Comparison of ENCODE assay signal across 17 mouse cellular contexts in the genomic region with DNA sequence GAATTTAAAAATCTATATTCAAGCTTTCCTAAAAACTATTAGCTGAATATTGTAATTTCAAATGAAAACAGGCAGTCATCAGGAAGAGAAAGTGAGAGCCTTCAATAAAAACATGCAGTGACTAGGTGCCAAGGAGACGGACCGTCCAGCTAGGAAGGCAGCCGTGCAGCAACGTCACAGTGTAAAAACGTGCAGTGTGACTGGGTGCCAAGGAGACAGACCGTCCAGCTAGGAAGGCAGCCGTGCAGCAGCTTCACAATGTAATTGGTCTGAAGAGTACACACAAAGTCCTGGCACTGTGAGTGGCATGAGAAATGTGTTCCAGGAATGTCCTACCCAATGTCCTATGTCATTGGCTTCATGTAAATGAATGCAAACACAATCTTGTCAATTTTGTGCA.
DNase-seq lines count a peak whose midpoint lies in the region; TF ChIP-seq lines count a peak whose summit lies in the region.
"Had no signal": no experiment of that assay in that cellular context is flagged by ENCODE, and none has a peak within 500 bp of the region (broad histone marks: within the 10 kb centered on the region; RNA-seq: fewer than 3 reads in every experiment).

No protein-coding gene starts in this region.

- peak; percentile 30 to 39 for DNase-seq in cerebellum, postnatal 14 days
- DNase-seq in cerebellum, adult 11-12 months: no peak
- no peak for DNase-seq in lung, adult 2 months
- DNase-seq in lung, postnatal 25 days (ENCODE audit: low spot score): no peak
- DNase-seq in Muller cell, postnatal 12 days (ENCODE audit: inconsistent ontology term): peak; percentile 19
- DNase-seq in lung, postnatal 36 days: peak; percentile 13
- DNase-seq: adrenal gland, postnatal 10 days; cerebellum, adult 18-20 months; cerebellum, adult 9-11 months; gastrocnemius, postnatal 10 days; heart, adult 2 months; heart, postnatal 14 days had no signal

- no peak for TF ChIP-seq CTCF in lung, adult 2 months (IDR thresholded peaks at IDR 0.05; ENCODE audit: insufficient read depth, low read length)

- WGBS in lung, adult 2 months: 76% methylated on average over 7 of the region's 7 CpGs

- TF ChIP-seq POLR2A in lung, adult 2 months (IDR thresholded peaks at IDR 0.05; ENCODE audit: borderline replicate concordance, extremely low read depth, low read depth, low read length): no peak

- no peaks in the 10 kb centered on the region for H3K4me1 ChIP-seq in lung, adult 2 months (ENCODE audit: control insufficient read depth, insufficient read depth, low read length)
- H3K4me1 ChIP-seq: embryonic facial prominence, embryonic 12.5 days; forebrain, embryonic 15.5 days; heart, embryonic 15.5 days; hindbrain, embryonic 10.5 days; hindbrain, embryonic 15.5 days had no signal

- H3K4me3 ChIP-seq in lung, adult 2 months (replicated peaks; ENCODE audit: extremely low read depth, low read depth, low read length): peak overlapping the region; percentile 11
- H3K4me3 ChIP-seq: embryonic facial prominence, embryonic 12.5 days; forebrain, embryonic 15.5 days; heart, adult 2 months; heart, embryonic 15.5 days; hindbrain, embryonic 10.5 days; hindbrain, embryonic 15.5 days had no signal

Comparison
In these comparisons a context has a peak if more than half of its experiments do, and no peak if none do; other contexts are left out.
1. DNase-seq: peak in cerebellum, postnatal 14 days (2 of 2), Muller cell, postnatal 12 days (single experiment) and lung, postnatal 36 days (single experiment); none in cerebellum, adult 11-12 months (single experiment), lung, adult 2 months (single experiment) and lung, postnatal 25 days (single experiment).